Mouse (Mus musculus) small intestine, adult 2 months (tissue): ENCODE results near the gene Sprr2f.

Experiments used
- CTCF ChIP-seq: fragments of 200-500 bp; IDR thresholded peaks from 2 replicates; pipeline ENCODE4 v1.5.1; 2012; ENCODE audit warnings: low read depth, mild to moderate bottlenecking, control low read depth, inconsistent platforms, low read length, moderate library complexity, mixed read lengths; ENCODE audit not compliant: insufficient replicate concordance, insufficient read length; ENCODE audit errors: extremely low read depth
- POLR2A ChIP-seq: fragments of 200-500 bp; IDR thresholded peaks from 2 replicates; pipeline ENCODE4 v1.6.1; 2012; ENCODE audit warnings: low read depth, mild to moderate bottlenecking, control low read depth, inconsistent platforms, low read length, moderate library complexity

GRCm38 (mm10) chr3:92336278-92336677 lies 28.7 kb upstream of the Sprr2f start:
- TF ChIP-seq POLR2A (no peak), CTCF (no peak)
